Mouse (Mus musculus) urinary bladder, postnatal 25 days (tissue): ENCODE data around the gene Mtrr.
A peak's percentile ranks its signal among the peaks of the same experiment; 100 is the strongest.

Experiments used
- DNase-seq: peaks from one replicate; pipeline ENCODE4 v3.0.0; 2022; ENCODE audit warnings: low spot score

The Mtrr gene

DNA sequence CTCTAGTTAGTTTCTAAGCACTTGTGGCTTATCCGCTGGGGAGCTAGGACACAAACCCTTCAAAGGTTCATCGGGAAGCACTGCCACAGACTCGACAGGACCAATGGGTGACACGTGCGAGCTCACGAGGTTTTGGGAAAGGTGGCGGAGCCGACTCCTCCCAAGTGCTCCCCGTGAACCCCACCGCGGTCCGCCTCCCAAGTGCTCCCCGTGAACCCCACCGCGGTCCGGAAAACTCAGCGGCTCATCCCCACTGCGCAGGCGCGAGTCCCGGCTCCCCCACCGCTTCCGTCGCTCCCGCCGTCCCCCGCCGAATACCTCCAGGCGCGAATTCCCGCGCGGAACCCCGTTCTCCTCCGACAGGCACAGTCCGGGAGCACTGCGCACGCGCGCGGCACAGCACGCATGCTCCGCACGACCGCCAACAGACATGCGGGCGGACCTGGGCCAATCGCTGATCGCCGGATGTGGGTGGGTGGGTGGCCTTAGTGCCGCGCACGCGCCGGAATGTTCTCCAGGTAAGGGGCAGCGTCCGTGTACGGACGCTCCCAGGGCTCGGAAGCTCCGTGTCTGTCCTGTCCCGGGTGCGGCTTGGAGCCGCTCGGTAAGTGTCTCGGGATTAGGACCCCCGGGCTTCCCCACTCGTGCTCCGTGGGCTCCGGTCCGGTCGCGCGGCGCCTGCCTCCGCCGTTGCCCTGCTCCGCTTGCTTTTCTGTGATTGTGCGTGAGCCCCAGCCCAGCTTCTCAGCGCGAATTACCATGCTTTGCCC is at the start of gene Mtrr, which contains the start of gene Fastkd3:
Gene Mtrr, minus strand, starts transcription at position 403 of the 770 bp plus-strand sequence.
Gene Fastkd3, plus strand, starts transcription at position 488 of the 770 bp plus-strand sequence.
- peak; percentile 99 for DNase-seq

DNA sequence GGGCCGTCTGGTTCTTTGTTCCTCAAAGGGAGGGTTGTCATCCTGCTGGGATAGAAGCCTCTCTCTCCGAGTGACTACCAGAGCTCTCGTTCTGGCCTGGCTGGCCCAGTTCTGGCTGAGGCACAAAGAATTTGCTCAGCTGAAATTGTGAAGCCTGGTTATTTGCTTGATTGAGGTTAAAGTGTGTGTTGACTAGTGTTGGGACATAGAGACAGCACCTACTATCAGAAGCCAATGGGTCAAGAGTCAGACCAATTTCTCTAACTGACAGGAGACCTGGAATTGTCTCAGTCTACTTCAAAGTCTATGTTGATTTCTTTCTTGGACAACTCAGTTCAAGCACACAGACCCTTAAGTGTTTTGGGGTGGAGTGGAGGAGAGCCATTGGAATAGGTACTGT is 45.1 kb upstream of the Mtrr start:
- DNase-seq = no peak

DNA sequence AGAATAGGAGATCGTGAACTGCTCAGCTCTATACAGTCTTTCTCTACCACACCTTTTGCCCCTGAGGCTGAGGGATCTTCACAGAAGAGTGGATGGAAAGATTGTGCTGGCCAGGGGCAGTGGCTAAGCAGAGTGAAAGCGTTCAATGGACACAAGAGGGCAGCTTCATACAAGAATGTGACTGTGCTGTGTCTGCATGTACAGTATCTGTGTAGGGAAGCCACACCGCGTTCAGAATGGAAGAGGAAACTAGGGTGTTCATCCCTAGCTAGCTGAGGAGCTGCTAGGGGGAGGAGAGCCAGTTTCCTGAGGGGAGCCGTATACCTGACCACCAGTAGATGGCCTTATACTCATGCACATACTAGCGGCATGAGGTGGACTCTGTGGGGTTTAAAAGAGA is 40.8 kb upstream of the Mtrr start:
- no peak for DNase-seq

DNA sequence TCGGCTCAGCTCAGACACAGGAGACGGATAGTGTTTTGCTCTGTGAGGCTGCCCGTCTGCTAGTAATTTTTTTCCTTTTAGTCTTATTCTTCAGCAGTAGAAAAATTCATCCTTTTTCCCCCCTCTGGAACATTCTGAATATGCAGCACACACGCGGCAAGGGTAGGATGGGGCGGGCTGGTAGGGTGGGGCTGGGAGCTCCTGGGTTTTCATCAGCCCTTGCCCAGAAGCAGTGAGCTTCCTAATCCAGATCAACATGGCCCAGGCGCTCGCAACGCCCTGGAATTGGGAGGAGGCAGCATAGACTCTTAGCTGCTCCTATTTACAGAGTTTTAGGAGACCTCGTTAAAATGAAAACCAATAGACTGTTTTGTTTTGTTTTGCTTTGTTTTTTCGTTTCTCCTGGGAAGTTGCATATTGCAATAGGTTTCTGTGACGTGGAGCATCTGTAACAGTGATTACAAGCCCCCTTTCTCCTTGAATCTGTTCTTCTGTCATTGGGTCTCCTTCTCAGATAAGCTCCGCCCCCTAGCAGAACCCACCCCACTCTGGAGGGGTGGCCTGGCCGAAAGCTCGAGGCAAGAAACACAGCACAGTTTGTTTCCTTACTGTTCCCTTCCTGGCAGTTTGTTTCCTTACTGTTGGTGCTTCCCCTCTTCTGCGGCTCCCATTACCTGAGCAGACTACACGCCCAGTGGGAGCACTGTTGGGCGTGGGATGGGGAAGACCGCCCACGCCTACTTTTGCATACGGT is 25.9 kb upstream of the Mtrr start:
- no peak for DNase-seq

DNA sequence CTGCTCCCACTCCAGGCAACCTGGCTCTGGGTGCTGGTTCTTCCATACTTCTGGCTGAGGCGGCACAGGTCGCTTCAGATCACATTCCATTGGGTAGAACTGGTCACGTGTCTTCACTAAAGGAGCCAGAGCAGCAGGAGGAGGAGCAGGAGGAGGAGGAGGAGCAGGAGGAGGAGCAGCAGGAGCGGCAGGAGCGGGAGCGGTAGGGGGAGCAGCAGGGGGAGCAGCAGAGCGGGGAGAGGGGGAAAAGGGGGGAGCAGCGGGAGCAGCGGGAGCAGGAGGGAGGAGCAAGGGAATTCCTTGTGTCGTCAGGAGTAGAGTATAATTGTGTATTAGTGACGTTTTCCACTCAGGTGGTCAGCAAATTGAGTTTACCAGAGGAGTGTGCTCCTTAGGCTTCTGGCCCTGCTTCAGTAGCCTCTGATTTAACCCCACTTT is 23.8 kb upstream of the Mtrr start:
- no peak for DNase-seq

DNA sequence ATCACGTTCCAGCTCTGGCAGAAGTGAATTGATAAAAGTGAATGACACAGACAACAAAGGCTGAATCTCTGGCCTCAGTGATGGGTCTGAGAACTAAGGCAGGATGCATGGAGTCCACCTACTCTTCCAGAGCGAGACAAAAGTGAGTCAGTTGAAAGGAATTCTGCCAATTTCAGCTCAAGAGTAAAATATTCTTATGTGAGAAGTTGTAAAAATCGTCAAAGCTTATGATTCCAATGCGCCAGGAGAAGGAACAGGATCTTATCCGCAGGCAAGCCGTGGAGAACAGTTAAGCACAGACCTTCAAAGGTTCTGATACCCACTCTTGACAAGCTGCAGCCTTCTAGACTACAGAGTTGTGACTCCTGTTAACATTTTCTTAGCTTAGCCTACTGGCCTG is 21.1 kb upstream of the Mtrr start:
- DNase-seq = no peak

DNA sequence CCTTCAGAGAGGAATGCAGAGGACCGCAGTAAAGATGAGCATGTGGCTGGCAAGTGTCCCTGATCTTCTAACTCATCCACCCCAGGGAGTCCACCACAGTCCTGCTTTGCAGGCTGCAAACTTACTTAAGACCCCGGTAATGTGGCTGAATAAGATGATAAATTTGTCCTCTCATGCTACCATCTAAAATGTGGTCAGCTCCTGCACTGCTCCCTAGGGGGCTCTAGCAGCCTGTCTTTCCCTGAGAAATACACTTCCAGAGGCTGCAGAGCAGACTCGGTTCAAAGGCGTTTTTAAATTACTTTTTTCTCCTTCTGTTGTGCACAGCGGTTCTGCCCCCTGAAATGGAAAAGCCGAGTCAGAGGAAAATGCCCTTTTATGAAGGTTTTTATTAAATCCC is 19.2 kb upstream of the Mtrr start:
- DNase-seq = no peak

DNA sequence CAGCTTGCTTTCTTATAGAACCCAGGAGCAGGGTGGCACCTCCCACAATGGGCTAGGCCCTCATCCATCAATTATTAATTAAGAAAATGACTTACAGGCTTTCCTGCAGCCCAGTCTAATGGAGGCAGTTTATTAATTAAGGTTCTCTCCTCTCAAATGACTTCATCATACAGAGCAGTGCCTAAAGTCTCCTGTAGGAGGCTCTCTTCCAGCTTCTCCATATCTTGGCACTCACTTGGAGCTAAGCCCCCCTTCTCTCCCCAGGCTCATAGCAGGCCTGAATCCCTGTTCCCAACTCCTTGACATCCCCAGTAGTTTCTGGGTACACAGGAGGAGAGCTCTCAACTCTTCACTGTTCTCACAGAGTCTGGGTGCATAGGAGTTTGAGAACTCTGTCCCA is 17.0 kb upstream of the Mtrr start:
- DNase-seq = no peak

DNA sequence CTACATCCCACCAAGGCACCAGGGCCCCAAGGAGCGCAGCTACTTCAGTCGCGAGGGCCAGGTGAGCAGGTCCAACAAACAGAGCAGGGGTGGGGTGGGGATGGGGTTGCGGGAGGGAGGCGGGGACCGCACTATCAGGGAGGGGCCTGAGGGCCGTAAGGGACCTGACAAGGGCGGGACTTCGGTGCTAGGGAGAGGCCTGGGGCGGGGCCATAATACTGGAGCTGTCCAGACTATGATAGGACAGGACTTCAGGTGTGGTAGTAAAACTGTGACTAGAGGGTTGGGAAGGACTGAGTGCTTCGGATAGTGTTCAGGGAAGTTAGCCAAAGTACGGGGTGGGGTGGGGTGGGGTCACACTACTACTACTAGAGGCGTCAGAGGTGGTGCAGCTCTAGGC is 15.7 kb upstream of the Mtrr start:
- no peak for DNase-seq

DNA sequence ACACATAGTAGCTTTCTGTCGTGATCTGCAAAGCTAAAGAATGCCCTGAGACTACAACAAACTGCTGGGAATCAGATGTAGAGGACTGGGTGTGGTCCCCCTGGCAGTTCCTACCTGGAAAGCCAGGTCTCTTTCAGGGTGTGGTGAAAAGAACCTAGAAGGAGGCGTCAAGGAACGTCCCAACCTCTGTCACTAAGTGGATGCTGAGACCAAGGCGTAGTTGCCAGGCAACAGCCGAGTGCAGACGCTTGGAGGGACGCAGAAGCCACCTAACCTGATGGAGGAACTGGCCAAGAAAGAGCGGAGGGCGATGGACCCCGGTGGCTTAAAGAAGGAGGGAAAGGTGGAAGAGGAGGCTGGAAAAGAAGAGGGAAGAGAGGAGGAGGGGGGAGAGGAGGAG is 15.2 kb upstream of the Mtrr start, which contains the start of gene 1700001L19Rik:
Gene 1700001L19Rik, plus strand, starts transcription at position 223 of the 400 bp plus-strand sequence.
- no peak for DNase-seq

DNA sequence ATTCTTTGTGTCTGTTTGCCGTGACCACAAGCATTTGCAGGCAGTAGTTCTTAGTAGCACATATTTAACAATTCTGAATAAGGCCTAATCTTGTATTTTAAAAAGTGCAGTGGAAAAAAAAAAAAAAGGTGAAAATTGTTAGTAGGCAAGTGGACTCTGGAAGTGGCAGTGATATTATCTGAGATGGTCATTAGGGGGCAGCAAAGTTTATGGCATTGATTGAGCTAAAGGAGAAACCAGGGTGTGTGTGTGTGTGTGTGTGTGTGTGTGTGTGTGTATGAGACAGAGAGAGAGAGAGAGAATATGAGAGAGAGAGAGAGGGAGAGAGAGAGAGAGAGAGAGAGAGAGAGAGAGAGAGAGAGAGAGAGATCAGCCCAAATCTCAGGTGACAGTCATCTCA is 11.8 kb upstream of the Mtrr start:
- no peak for DNase-seq

DNA sequence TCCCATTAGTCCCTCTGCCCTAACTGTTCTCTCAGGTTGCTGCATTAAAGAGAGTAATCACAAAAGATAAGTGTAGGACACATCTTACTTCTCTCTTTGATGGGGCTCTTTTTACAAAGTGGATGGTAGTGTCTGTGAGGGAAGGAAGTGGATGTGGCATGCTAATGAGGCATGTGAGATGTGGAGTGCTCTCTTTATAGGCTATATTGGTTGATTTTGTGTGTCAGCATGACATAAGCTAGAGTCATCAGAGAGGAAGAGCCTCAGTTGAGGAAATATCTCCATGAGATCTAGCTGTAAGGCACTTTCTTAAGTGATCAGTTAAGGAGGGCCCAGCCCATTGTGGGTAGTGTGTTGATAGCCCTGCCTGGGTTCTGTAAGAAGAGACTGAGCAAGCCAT is 6.4 kb upstream of the Mtrr start:
- DNase-seq = no peak

DNA sequence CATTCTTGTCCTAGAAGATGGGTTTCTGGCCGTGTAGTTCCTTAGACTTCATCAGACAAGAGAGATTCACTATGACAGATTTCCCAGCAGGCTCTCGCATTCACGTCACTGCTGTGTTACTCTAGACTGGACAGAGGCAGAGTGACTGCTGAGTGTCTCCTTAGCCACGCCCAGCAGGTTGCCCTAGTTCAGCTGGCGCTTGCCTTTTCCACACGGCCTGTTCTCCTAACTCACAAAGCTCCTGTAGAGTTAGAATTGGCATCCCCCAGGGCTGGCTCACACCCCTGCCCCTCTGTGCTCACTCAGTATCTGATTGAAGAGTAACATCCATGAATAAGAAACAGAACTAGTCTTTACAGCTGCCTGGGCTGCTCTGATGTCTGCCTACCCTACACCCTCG is 3.5 kb upstream of the Mtrr start:
- no peak for DNase-seq

DNA sequence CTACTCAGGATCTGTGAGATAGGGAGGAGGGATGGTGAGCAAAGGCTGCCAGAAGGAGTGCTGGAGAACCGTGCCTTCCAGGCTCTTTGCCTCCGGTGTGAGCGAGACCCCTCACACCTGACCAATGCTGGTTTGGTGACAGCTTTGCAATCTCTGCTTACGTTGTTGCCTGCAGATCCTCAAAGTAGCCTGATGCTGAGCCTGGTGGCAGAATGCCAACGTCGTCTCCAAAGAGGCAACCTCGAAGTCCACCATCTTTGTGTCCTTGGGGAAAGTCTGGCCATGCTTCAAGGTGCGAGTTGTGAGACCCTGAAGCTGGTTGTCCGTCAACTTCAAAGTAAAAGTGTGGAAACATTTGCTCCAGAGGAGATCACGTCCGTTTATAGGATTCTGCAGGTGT is 2.0 kb upstream of the Mtrr start:
- no peak for DNase-seq

DNA sequence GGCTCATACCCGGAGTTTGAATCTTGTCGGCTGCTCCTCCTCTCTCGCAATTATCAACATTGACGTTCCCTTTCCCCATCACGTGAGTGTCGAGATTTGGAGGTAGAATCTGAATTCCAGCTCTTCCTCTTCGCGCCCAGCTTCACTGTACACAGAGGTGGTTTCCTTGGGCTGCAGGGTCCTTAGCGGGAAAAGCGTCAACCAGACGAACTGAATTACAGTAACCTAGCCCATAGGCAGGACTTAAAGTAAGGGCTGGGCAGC is 500 bp upstream of the Mtrr start:
- no peak for DNase-seq

DNA sequence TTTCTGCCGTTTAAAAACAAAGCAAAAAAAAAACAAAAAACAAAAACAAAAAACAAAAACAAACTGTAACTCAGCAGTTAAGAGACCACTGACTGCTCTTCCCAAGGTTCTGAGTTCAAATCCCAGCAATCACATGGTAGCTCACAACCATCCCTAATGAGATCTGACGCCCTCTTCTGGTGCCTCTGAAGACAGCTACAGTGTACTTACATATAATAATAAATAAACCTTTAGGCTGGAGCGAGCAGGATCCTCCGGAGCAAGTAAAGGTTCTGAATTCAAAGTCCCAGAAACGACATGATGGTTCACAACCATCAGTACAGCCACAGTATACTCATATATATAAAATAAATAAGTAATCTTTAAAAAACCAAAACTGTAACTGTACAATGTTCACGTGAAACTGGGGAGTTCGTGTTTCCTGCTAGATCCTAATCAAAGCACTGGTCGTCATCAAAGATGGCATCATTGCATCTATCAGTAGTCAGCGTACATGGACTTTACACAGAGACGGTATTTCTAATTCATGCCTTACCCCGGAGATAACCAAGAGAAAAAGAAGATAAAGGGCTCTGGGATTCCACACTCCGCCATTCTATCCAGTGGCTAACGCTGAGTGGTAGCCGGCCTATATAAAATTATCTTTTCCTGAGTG is 736 bp downstream of the Mtrr start:
- DNase-seq = no peak

DNA sequence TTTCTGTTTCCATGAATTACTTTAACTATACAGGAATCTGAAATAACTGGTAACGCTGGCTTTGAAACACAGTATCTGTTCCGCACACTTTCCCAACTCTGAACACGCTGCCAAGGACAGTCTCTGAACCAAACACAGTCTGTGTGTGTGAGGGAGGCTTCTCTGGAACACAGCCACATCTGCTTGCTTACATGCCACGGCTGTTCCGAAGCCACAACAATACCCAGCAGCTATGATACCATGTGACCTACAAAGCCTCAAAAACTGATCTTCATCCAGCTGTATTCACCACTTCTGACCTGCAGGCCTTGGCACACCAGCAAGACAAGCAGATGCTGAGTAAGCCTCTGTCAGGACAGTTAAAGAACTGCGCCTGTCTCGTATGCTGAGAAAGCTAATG is 4.0 kb downstream of the Mtrr start:
- no peak for DNase-seq

DNA sequence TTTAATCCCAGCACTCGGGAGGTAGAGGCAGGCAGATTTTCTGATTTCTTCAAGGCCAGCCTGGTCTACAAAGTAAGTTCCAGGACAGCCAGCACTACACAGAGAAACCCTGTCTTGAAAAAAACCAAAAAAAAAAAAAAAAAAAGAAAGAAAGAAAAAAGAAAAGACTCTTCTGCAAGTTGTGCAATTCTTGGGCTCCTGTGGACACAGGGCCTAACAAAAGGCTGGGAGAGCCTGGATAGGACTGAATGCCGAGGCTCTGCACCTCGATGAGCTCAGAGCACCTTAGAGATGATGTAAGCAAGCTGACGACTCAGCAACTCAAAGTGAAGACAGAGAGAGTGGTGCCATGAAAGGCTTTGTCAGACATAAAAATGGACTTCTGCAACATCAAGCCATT is 7.6 kb downstream of the Mtrr start:
- no peak for DNase-seq

DNA sequence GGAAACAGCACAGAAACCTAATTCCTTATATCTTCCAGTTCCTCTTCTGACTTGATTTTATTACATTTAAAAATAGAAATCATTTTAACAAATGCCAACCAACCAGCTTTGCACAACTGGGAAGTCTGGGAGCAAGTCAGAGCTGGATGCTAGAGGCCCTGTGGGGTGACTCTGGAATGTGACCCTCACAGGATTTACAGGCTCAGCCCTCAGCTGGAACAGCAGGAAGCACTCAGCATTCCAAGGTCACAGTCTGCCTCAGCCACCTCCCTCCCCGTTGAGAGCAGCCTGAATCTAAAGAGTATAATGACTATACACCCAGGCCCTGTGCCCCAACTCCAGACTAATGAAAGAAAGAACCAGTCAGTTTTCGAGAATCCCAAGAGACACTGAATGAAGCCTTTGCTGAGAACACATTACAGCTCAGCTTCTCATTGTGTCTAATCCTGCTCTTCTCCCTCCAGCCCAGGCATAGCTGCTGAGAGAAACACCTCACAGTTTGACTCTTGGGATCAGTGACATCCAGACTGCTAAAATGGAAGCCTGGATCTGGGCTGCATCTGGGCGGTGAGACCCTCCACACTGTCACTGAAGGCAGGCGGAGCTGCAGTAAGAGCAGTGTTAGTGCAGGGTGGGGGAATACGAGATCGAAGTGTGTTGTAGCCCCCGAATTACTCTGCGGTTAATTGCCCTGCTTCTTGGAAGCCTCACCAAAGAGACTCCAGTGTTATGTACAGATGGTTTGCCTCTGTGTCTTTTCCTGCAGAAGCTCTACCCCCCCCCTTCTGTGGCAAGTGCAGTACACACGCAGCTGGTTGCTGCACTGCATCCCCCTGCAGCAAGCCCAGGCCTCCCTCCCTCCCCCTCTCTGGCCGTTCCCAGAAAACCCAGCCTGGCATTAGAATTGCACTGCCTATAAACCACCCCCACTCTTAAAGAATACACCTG is 8.7 kb downstream of the Mtrr start:
- DNase-seq = no peak

DNA sequence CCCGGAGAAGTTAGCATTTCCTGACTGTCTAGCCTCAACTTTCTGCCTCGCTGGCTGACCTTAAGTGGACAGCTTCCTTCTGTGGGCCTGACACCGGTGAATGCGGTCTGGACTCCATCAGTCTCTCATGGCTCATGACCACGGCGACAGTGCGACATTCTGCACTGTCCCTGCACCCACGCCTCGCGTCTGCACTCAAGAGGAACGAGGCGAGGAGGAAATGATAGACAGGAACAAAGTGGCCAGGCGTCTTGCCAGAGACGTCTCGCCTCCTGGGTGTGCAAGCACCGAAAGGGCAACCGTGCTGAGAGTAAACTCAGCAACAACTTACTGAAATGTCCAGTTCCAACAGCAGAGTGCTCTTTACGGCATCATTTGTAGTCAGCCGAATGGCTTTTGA is 9.7 kb downstream of the Mtrr start:
- no peak for DNase-seq

DNA sequence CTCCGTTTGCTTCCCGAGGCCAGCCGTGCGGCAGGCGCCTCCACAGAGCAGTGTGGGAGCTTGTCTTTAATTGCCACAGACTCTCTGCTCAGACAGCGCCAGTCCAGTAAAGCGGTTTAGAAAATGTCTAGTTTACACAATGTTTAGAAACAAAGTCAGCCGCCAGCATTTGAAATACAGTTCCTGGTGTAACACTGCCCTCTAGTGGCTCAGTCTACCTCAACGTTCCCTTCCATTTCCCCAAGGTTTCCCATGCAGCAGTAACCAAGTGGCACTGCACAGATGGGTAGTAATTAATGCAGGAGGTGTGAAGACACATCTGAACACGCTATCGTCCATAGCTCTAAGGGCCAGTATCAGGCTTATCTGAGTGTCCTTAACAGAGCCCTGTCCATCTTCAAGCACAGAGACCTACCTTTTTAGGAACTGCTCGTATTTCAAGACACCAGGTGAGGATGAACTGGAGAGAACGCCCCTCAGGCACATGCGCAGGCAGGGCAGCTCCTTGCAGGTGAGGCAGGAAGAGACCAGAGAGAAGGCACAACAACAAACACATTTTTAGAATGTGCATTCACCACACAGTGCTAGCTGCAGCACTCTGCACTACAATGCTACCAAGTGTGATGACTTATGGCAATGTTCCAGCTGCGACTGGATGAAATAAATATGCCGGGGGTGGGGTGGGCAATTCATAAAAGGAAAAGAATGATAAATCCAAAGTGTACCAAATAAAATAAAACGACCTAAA is 12.2 kb downstream of the Mtrr start:
- peak; percentile 49 for DNase-seq
